Mouse (Mus musculus) bone marrow, adult 2 months (tissue): ENCODE measurements around the gene Sh3rf1.

Experiments
- CTCF ChIP-seq: fragments of 200-500 bp; IDR thresholded peaks from 2 replicates; pipeline ENCODE4 v1.5.1; 2011; ENCODE audit warnings: low read length, control low read depth; ENCODE audit not compliant: control insufficient read depth, insufficient read depth
- POLR2A ChIP-seq: fragments of 200-500 bp; IDR thresholded peaks from 2 replicates; pipeline ENCODE4 v1.6.1; 2011; ENCODE audit warnings: low read depth, mild to moderate bottlenecking, control low read depth, low read length, borderline replicate concordance; ENCODE audit not compliant: control insufficient read depth

DNA sequence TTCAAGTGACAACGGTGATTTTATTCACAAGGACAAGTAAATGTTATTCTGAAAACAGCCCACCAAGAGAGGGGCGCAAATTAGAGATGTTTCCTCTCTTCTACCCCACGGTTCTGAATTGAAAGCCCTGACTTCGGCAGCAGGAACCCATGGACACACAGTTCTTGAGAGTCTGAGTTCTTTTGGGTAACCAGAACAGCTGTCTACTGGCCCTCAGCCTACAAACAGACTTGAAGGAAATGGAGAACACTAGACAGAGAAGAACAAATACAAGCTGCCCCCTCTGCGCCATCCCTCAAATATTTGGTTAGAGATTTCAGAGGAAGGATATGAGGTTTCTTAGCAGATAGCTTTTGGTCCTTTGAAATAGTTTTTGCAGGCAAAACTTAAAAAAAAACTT, 52.7 kb downstream of the Sh3rf1 start:
- TF ChIP-seq CTCF (no peak), POLR2A (no peak)
